Mouse (Mus musculus): Measurements from ENCODE around the gene Bri3. TPM values are rescaled to one million over a fixed set of nuclear protein-coding genes. Genes with fewer than 3 reads are reported as not detected.

Bri3 gene
- polyA plus RNA-seq, 1 experiment from 2014 or later: 204 TPM

DNA sequence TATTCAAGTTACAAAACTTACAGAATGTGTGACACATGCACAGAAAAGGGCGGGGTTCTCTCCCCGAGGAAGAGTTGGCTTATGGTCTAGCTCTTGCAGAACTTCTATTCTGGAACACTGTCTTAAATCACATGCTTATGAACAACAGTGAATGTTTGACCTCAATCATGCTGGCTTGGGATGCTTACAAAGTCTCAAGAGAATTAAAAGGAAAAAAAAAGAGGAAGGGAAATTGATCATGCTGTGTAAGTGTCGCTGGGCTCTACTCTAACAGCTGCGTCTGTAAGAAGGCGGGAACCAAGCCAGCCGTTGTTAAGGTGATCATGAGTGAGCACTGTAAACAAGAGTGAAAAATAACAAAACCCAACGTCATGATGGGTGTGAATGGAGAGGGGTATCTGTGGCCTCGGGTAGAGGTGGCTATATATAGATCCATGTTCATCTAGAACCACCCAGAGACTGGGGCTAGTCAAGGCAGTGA, 39.4 kb downstream of the Bri3 start:
- no peaks in the 10 kb centered on the region for H3K27me3 ChIP-seq (ENCODE audit: control insufficient read depth, insufficient read depth, low read length)
- ATAC-seq (ENCODE audit: insufficient number of reproducible peaks, insufficient read depth, low FRiP score, low read depth): no peak
- H3K4me1 ChIP-seq (ENCODE audit: control insufficient read depth in 2 of 2, insufficient read depth in 2 of 2, low read length in 2 of 2): peaks cover 7 to 17% of the 10 kb centered on the region in 2 experiments
- H3K9me3 ChIP-seq (ENCODE audit: control insufficient read depth, low read length): no peaks in the 10 kb centered on the region
- H3K9ac ChIP-seq (ENCODE audit: low read length): no peak overlapping the region
- H3K27ac ChIP-seq (replicated peaks in 1 of 2; ENCODE audit: control insufficient read depth in 1 of 2, insufficient read depth in 1 of 2, low read depth in 2 of 2, low read length in 2 of 2): no peak overlapping the region
- whole genome bisulfite sequencing: 56% methylated on average over 8 of the region's 8 CpGs
- peaks cover 48% of the 10 kb centered on the region for H3K36me3 ChIP-seq (ENCODE audit: control insufficient read depth, insufficient read depth, low read length)
- no peak overlapping the region for H3K4me3 ChIP-seq (ENCODE audit: control insufficient read depth in 1 of 2, insufficient read depth in 1 of 2, low read depth in 1 of 2, low read length in 2 of 2)
- H3K4me2 ChIP-seq (ENCODE audit: low read length): no peak overlapping the region

- Histone ChIP-seq H3K27ac (replicated peaks in 1 of 2; ENCODE audit: control insufficient read depth in 1 of 2, insufficient read depth in 1 of 2, low read depth in 2 of 2, low read length in 2 of 2) (no peak overlapping the region), H3K27me3 (ENCODE audit: control insufficient read depth, insufficient read depth, low read length) (no peaks in the 10 kb centered on the region), H3K9ac (ENCODE audit: low read length) (no peak overlapping the region), H3K36me3 (ENCODE audit: control insufficient read depth, insufficient read depth, low read length) (peaks cover 39% of the 10 kb centered on the region), H3K4me2 (ENCODE audit: low read length) (no peak overlapping the region), H3K9me3 (ENCODE audit: control insufficient read depth, low read length) (no peaks in the 10 kb centered on the region), H3K4me1 (ENCODE audit: control insufficient read depth in 2 of 2, insufficient read depth in 2 of 2, low read length in 2 of 2) (peaks cover 7 to 17% of the 10 kb centered on the region in 2 experiments), H3K4me3 (ENCODE audit: control insufficient read depth in 1 of 2, insufficient read depth in 1 of 2, low read depth in 1 of 2, low read length in 2 of 2) (no peak overlapping the region)
- ATAC-seq (ENCODE audit: insufficient number of reproducible peaks, insufficient read depth, low FRiP score, low read depth): no peak
- 80% methylated on average over 5 of the region's 5 CpGs for WGBS
Measured at GRCm38 (mm10) chr5:144284599-144284998, 40.4 kb downstream of the Bri3 start.

GRCm38 (mm10) chr5:144286591-144287266, 42.5 kb downstream of the Bri3 start:
- Histone ChIP-seq H3K9me3 (ENCODE audit: control insufficient read depth, low read length) (no peaks in the 10 kb centered on the region), H3K27ac (replicated peaks in 1 of 2; ENCODE audit: control insufficient read depth in 1 of 2, insufficient read depth in 1 of 2, low read depth in 2 of 2, low read length in 2 of 2) (peak overlapping the region in 1 of 2 experiments; percentile 31; a peak in 1 of 4 replicates), H3K9ac (ENCODE audit: low read length) (no peak overlapping the region), H3K4me3 (ENCODE audit: control insufficient read depth in 1 of 2, insufficient read depth in 1 of 2, low read depth in 1 of 2, low read length in 2 of 2) (no peak overlapping the region), H3K27me3 (ENCODE audit: control insufficient read depth, insufficient read depth, low read length) (no peaks in the 10 kb centered on the region), H3K4me1 (ENCODE audit: control insufficient read depth in 2 of 2, insufficient read depth in 2 of 2, low read length in 2 of 2) (peaks cover 14 to 26% of the 10 kb centered on the region in 2 experiments), H3K4me2 (ENCODE audit: low read length) (no peak overlapping the region), H3K36me3 (ENCODE audit: control insufficient read depth, insufficient read depth, low read length) (peaks cover 19% of the 10 kb centered on the region)
- WGBS: 68% methylated on average over 9 of the region's 9 CpGs
- no peak for ATAC-seq (ENCODE audit: insufficient number of reproducible peaks, insufficient read depth, low FRiP score, low read depth)

- WGBS: 72% methylated on average over 3 of the region's 3 CpGs
- ATAC-seq (ENCODE audit: insufficient number of reproducible peaks, insufficient read depth, low FRiP score, low read depth): no peak
- Histone ChIP-seq H3K27ac (replicated peaks in 1 of 2; ENCODE audit: control insufficient read depth in 1 of 2, insufficient read depth in 1 of 2, low read depth in 2 of 2, low read length in 2 of 2) (peak overlapping the region in 1 of 2 experiments; percentile 31; a peak in 1 of 4 replicates), H3K27me3 (ENCODE audit: control insufficient read depth, insufficient read depth, low read length) (no peaks in the 10 kb centered on the region), H3K4me1 (ENCODE audit: control insufficient read depth in 2 of 2, insufficient read depth in 2 of 2, low read length in 2 of 2) (peaks cover 14 to 26% of the 10 kb centered on the region in 2 experiments), H3K4me2 (ENCODE audit: low read length) (no peak overlapping the region), H3K9me3 (ENCODE audit: control insufficient read depth, low read length) (no peaks in the 10 kb centered on the region), H3K4me3 (ENCODE audit: control insufficient read depth in 1 of 2, insufficient read depth in 1 of 2, low read depth in 1 of 2, low read length in 2 of 2) (no peak overlapping the region), H3K9ac (ENCODE audit: low read length) (no peak overlapping the region), H3K36me3 (ENCODE audit: control insufficient read depth, insufficient read depth, low read length) (peaks cover 13% of the 10 kb centered on the region)
Measured at GRCm38 (mm10) chr5:144287267-144287820, 43.1 kb downstream of the Bri3 start.

- Histone ChIP-seq H3K36me3 (ENCODE audit: control insufficient read depth, insufficient read depth, low read length) (peaks cover 8% of the 10 kb centered on the region; the same call in 1 of the 2 replicates), H3K27me3 (ENCODE audit: control insufficient read depth, insufficient read depth, low read length) (no peaks in the 10 kb centered on the region), H3K4me3 (ENCODE audit: control insufficient read depth in 1 of 2, insufficient read depth in 1 of 2, low read depth in 1 of 2, low read length in 2 of 2) (no peak overlapping the region), H3K9ac (ENCODE audit: low read length) (no peak overlapping the region), H3K9me3 (ENCODE audit: control insufficient read depth, low read length) (no peaks in the 10 kb centered on the region), H3K4me2 (ENCODE audit: low read length) (no peak overlapping the region), H3K27ac (replicated peaks in 1 of 2; ENCODE audit: control insufficient read depth in 1 of 2, insufficient read depth in 1 of 2, low read depth in 2 of 2, low read length in 2 of 2) (0 out of 4 replicates have a peak overlapping the region, but pooled peaks of 1 of the 2 experiments have one; percentile 25), H3K4me1 (ENCODE audit: control insufficient read depth in 2 of 2, insufficient read depth in 2 of 2, low read length in 2 of 2) (peaks cover 14 to 26% of the 10 kb centered on the region in 2 experiments)
- 88% methylated on average over 9 of the region's 9 CpGs for WGBS
- no peak for ATAC-seq (ENCODE audit: insufficient number of reproducible peaks, insufficient read depth, low FRiP score, low read depth)
Measured at GRCm38 (mm10) chr5:144288391-144288790, 44.2 kb downstream of the Bri3 start.

DNA sequence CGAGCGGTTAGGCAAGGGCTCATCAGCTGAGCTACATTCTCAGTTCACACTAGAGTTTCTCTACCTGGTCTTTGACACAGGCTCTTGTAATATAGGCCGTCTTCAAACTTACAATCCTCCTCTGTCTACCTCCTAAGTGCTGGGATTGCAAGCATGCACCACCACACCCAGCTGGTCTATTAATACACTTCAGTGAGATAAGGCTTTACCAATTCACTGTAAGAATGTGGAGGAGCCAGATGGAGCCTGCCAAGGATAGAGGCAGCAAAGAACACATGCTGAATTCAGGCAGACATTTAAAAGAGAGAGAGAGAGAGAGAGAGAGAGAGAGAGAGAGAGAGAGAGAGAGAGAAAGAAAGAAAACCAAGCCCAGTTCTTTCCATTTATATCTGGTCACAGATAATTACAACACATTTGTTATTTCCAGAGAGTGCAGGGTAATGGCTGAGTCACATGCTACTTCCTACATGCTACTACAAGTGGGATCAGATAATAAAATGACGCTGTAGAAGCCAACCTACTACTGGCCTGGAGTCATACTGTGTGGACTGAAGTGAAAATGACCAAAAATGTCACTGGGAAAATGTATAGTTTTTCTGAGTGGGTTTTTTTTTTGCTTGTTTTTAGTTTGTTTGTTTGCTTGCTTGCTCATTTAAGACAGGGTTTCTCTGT, 45.7 kb downstream of the Bri3 start:
- ATAC-seq (ENCODE audit: insufficient number of reproducible peaks, insufficient read depth, low FRiP score, low read depth): peak; percentile 89
- H3K4me2 ChIP-seq (ENCODE audit: low read length): peak overlapping the region; percentile 42

DNA sequence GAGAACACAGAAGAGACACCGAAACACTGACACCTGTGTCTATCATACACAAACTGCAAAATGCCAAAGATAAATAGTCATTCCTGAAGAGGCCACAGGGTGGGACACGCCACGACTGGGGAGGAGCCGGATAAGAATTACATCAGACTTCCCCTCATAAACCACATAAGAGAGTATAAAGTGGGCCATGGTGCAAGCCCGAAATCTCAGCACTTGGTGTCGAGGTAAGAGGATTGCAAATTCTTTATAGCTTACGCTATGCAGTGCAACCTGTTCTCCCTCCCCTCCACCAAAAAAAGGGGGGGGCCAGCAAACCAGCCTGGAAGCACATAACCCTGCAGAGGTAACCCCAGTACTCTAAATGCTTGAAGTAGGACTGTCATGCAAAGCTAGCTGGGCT, 50.7 kb downstream of the Bri3 start:
- 57% methylated on average over 7 of the region's 7 CpGs for WGBS
- no peak for ATAC-seq (ENCODE audit: insufficient number of reproducible peaks, insufficient read depth, low FRiP score, low read depth)
- H3K9me3 ChIP-seq (ENCODE audit: control insufficient read depth, low read length): no peaks in the 10 kb centered on the region
- H3K9ac ChIP-seq (ENCODE audit: low read length): no peak overlapping the region
- no peak overlapping the region for H3K4me2 ChIP-seq (ENCODE audit: low read length)
- H3K36me3 ChIP-seq (ENCODE audit: control insufficient read depth, insufficient read depth, low read length): no peaks in the 10 kb centered on the region
- no peak overlapping the region for H3K4me3 ChIP-seq (ENCODE audit: control insufficient read depth in 1 of 2, insufficient read depth in 1 of 2, low read depth in 1 of 2, low read length in 2 of 2)
- no peak overlapping the region for H3K27ac ChIP-seq (replicated peaks in 1 of 2; ENCODE audit: control insufficient read depth in 1 of 2, insufficient read depth in 1 of 2, low read depth in 2 of 2, low read length in 2 of 2)
- no peaks in the 10 kb centered on the region for H3K27me3 ChIP-seq (ENCODE audit: control insufficient read depth, insufficient read depth, low read length)
- H3K4me1 ChIP-seq (ENCODE audit: control insufficient read depth in 2 of 2, insufficient read depth in 2 of 2, low read length in 2 of 2): peaks cover 10 to 17% of the 10 kb centered on the region in 2 experiments

More for the DNA sequence above, 45.7 kb downstream of the Bri3 start:
- Histone ChIP-seq H3K9me3 (ENCODE audit: control insufficient read depth, low read length) (no peaks in the 10 kb centered on the region), H3K4me1 (ENCODE audit: control insufficient read depth in 2 of 2, insufficient read depth in 2 of 2, low read length in 2 of 2) (peaks cover 12 to 24% of the 10 kb centered on the region in 2 experiments), H3K9ac (ENCODE audit: low read length) (peak overlapping the region; percentile 22; the same call in 1 of the 2 replicates), H3K27me3 (ENCODE audit: control insufficient read depth, insufficient read depth, low read length) (no peaks in the 10 kb centered on the region), H3K27ac (replicated peaks in 1 of 2; ENCODE audit: control insufficient read depth in 1 of 2, insufficient read depth in 1 of 2, low read depth in 2 of 2, low read length in 2 of 2) (peak overlapping the region; percentile 65 to 85), H3K4me3 (ENCODE audit: control insufficient read depth in 1 of 2, insufficient read depth in 1 of 2, low read depth in 1 of 2, low read length in 2 of 2) (no peak overlapping the region), H3K36me3 (ENCODE audit: control insufficient read depth, insufficient read depth, low read length) (no peaks in the 10 kb centered on the region)
- 33% methylated on average over 4 of the region's 4 CpGs for WGBS
